ENCODE assay signal across 13 mouse cellular contexts in the genomic region with DNA sequence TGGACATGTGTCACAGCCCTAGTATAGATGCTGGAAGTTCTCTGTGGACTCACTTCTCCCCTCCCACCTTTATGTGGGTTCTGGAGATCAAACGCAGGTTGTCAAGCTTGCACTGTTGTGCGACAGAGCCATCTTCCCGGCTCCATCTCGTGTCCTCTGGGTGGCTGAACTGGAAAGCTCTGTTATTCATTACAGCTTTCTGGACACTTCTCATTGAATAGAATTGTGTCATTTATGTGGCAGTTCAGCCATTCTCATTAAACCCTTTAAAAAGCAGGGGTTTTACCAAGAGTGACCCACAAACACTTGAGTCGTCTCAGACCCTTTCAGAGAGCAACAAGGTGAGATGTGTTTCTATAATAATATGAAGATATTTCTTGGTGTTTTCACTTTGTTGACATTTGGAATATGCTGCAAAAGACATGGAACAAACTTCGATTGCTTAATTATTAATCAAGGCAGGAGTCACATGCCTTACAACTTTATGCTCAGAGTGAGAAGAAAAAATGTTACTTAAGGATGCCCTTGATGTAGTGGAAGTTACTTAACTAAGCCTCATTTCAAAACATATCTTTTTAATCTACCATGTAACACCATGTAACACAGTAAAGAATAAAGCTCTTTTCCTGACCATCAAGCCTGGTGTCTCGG.
"Had no signal": no experiment of that assay in that cellular context is flagged by ENCODE, and none has a peak within 500 bp of the region (broad histone marks: within the 10 kb centered on the region; RNA-seq: fewer than 3 reads in every experiment).

No protein-coding gene starts in this region.

- H3K27ac ChIP-seq: intestine, embryonic 15.5 days; left cerebral cortex, adult 2 months; limb, embryonic 12.5 days; lung, embryonic 15.5 days; macrophage; midbrain, embryonic 15.5 days; neural tube, embryonic 12.5 days; stomach, postnatal 0 days had no signal

- H3K27me3 ChIP-seq: intestine, embryonic 15.5 days; limb, embryonic 12.5 days; lung, embryonic 15.5 days; megakaryocyte, embryonic 14.5 days; midbrain, embryonic 15.5 days; neural tube, embryonic 12.5 days had no signal

- H3K4me3 ChIP-seq: intestine, embryonic 15.5 days; left cerebral cortex, adult 2 months; limb, embryonic 12.5 days; lung, embryonic 15.5 days; megakaryocyte, embryonic 14.5 days; midbrain, embryonic 15.5 days; neural tube, embryonic 12.5 days had no signal

- ATAC-seq: intestine, embryonic 15.5 days; midbrain, embryonic 15.5 days had no signal

- H3K4me2 ChIP-seq: intestine, embryonic 15.5 days; limb, embryonic 12.5 days; lung, embryonic 15.5 days; midbrain, embryonic 11.5 days; midbrain, embryonic 15.5 days; neural tube, embryonic 12.5 days had no signal

- H3K9ac ChIP-seq: intestine, embryonic 15.5 days; limb, embryonic 12.5 days; lung, embryonic 15.5 days; midbrain, embryonic 15.5 days; neural tube, embryonic 12.5 days had no signal

- H3K36me3 ChIP-seq: intestine, embryonic 15.5 days; limb, embryonic 12.5 days; lung, embryonic 15.5 days; midbrain, embryonic 15.5 days; neural tube, embryonic 12.5 days had no signal

- H3K4me1 ChIP-seq: intestine, embryonic 15.5 days; midbrain, embryonic 15.5 days; neural tube, embryonic 12.5 days had no signal

- DNase-seq: liver; lung, postnatal 14 days; thymus, postnatal 4 days had no signal

- H3K9me3 ChIP-seq: intestine, embryonic 15.5 days; limb, embryonic 12.5 days; lung, embryonic 15.5 days; megakaryocyte, embryonic 14.5 days; midbrain, embryonic 15.5 days; neural tube, embryonic 12.5 days had no signal
